Mouse (Mus musculus) right cerebral cortex, adult 2 months (tissue): ENCODE measurements around the gene Xaf1.

Experiments used
- DNase-seq, 2 experiments: peaks; one replicate each; pipeline ENCODE4 v3.0.0; 2021 to 2022; ENCODE audit warnings: low spot score in 2 of 2

Gene Xaf1

DNA sequence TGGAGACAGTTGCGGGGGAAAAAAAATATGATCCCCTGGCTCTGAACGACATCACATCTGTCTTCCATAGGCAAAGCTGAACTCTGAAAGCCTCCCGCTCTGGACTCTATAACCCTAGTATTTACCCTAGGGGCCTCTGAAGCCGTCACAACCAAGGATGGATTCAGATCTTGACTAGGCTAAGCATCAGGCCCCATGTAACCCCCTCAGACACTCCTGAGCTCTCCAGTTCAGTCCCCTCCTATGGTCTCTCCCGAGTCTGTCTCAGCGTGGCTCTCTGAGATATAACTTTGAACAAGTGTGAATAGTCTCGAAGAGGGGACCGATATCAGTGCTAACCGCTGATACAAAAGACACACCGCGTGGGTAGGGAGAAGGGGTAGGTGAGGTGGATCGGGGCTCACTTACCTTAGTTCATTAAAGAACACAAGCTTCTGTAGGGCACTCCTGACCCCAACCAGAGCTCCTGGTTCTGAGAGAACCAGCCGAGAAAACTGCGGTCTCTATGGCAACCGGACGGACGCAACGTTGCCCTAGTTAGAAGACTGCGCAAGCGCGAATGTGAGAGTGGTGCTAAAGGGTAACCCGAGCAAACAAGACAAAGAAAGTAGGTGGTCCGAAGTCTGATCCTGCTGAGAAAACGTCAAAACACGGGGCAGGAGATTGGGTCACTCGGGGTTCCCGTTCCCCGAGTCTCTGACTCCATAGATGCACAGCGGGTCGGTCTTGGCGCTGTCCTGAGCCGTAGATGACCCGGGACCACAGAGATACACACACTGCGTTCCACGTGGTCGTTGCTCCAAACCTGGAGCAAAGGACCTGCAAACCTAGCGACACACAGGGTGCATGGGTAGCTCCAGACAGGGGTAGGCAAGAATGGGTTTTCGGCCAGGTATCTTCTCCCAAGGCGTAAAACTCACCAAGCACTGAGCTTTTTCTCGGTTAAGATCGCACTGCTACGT is 60.2 kb downstream of the Xaf1 start:
- peak; percentile 81 to 88 for DNase-seq

- DNase-seq, result no peak
Measured at GRCm38 (mm10) chr11:72362347-72362741, 60.9 kb downstream of the Xaf1 start, which contains the start of gene Tekt1. Tekt1 (minus strand) TSS chr11:72362442.
